In the genomic region with DNA sequence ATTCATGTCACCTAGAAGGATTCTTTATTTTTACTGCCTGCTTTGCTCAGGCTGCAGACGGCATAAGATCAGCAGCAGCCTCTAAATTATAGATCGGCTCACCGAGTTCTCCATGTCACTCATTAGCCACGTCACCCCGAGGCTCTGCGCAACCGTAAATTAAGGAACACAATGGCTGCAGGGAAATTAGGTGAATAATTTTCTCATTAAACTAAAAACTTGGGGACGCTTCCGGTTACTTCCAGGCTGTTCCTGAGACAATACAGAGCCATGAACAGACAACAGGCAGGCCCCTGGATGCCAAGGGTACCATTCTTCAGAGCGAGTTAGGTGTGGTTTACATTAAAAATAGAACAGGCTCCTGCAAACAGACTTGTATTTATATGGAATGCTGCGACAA, we compare ENCODE assay signal across 24 mouse cellular contexts.
A peak's percentile ranks its signal among the peaks of the same experiment; 100 is the strongest.
DNase-seq lines count a peak whose midpoint lies in the region; ATAC-seq lines count a peak whose summit lies in the region.
"Had no signal": no experiment of that assay in that cellular context is flagged by ENCODE, and none has a peak within 500 bp of the region (broad histone marks: within the 10 kb centered on the region; RNA-seq: fewer than 3 reads in every experiment).

No protein-coding gene starts in this region.

- DNase-seq in neural tube, embryonic 10.5 days (ENCODE audit: extremely low spot score, low spot score), result no peak
- no peak for DNase-seq in heart, postnatal 10 days
- DNase-seq in thymus, postnatal 4 days, result no peak
- DNase-seq: cerebellum, adult 18-20 months; cerebellum, postnatal 14 days; gastrocnemius, postnatal 25 days; heart, adult 18-20 months; heart, postnatal 14 days; kidney, adult 11 months; kidney, postnatal 10 days; liver, embryonic 13.5 days; lung, adult 2 months; lung, postnatal 14 days; spleen, adult 18-20 months had no signal

- no peaks in the 10 kb centered on the region for H3K36me3 ChIP-seq in hindbrain, embryonic 12.5 days
- no peaks in the 10 kb centered on the region for H3K36me3 ChIP-seq in hindbrain, embryonic 16.5 days (ENCODE audit: control insufficient read depth, insufficient read depth, low read length)
- H3K36me3 ChIP-seq in neural tube, embryonic 12.5 days, result no peaks in the 10 kb centered on the region
- H3K36me3 ChIP-seq in neural tube, embryonic 13.5 days, result no peaks in the 10 kb centered on the region
- H3K36me3 ChIP-seq: embryonic facial prominence, embryonic 12.5 days; forebrain, embryonic 12.5 days; heart, embryonic 12.5 days; liver, embryonic 13.5 days had no signal

- no peaks in the 10 kb centered on the region for H3K9me3 ChIP-seq in hindbrain, embryonic 12.5 days (replicated peaks)
- H3K9me3 ChIP-seq in hindbrain, embryonic 16.5 days (ENCODE audit: control insufficient read depth, low read length), result no peaks in the 10 kb centered on the region
- H3K9me3 ChIP-seq in neural tube, embryonic 12.5 days, result no peaks in the 10 kb centered on the region
- no peaks in the 10 kb centered on the region for H3K9me3 ChIP-seq in neural tube, embryonic 13.5 days
- H3K9me3 ChIP-seq: embryonic facial prominence, embryonic 12.5 days; forebrain, embryonic 12.5 days; heart, embryonic 12.5 days; liver, embryonic 13.5 days had no signal

- WGBS in hindbrain, embryonic 12.5 days, result 49% methylated on average over 11 of the region's 11 CpGs
- WGBS in hindbrain, embryonic 16.5 days, result 38% methylated on average over 11 of the region's 11 CpGs
- WGBS in neural tube, embryonic 12.5 days, result 25% methylated on average over 11 of the region's 11 CpGs
- WGBS in neural tube, embryonic 13.5 days, result 21% methylated on average over 11 of the region's 11 CpGs

- no peak overlapping the region for H3K4me2 ChIP-seq in hindbrain, embryonic 12.5 days (replicated peaks)
- H3K4me2 ChIP-seq in hindbrain, embryonic 16.5 days (ENCODE audit: low read length), result no peak overlapping the region
- H3K4me2 ChIP-seq in neural tube, embryonic 12.5 days (replicated peaks), result no peak overlapping the region
- no peak overlapping the region for H3K4me2 ChIP-seq in neural tube, embryonic 13.5 days
- H3K4me2 ChIP-seq: embryonic facial prominence, embryonic 12.5 days; forebrain, embryonic 12.5 days; heart, embryonic 12.5 days; liver, embryonic 13.5 days had no signal

- peaks cover 16% of the 10 kb centered on the region for H3K27me3 ChIP-seq in hindbrain, embryonic 12.5 days
- no peaks in the 10 kb centered on the region for H3K27me3 ChIP-seq in hindbrain, embryonic 16.5 days (replicated peaks; ENCODE audit: control insufficient read depth, insufficient read depth, low read length)
- H3K27me3 ChIP-seq in neural tube, embryonic 12.5 days (replicated peaks), result 0 out of 2 replicates have a peak, but pooled peaks cover 3% of the 10 kb centered on the region
- peaks cover 4% of the 10 kb centered on the region; the same call in 1 of the 2 replicates for H3K27me3 ChIP-seq in neural tube, embryonic 13.5 days
- H3K27me3 ChIP-seq: Patski had no signal

- ATAC-seq in hindbrain, embryonic 12.5 days (ENCODE audit: low FRiP score), result no peak
- no peak for ATAC-seq in hindbrain, embryonic 16.5 days
- ATAC-seq in neural tube, embryonic 12.5 days (ENCODE audit: low FRiP score, low read depth), result 0 out of 2 replicates have a peak, but pooled peaks have one; percentile 15
- peak; percentile 16; the same call in 1 of the 2 replicates for ATAC-seq in neural tube, embryonic 13.5 days (ENCODE audit: low read depth)
- ATAC-seq: Patski had no signal

- H3K9ac ChIP-seq in hindbrain, embryonic 12.5 days, result no peak overlapping the region
- H3K9ac ChIP-seq in hindbrain, embryonic 16.5 days (ENCODE audit: low read depth, low read length), result no peak overlapping the region
- H3K9ac ChIP-seq in neural tube, embryonic 12.5 days, result no peak overlapping the region
- H3K9ac ChIP-seq in neural tube, embryonic 13.5 days, result no peak overlapping the region
- H3K9ac ChIP-seq: embryonic facial prominence, embryonic 12.5 days; forebrain, embryonic 12.5 days; heart, embryonic 12.5 days; liver, embryonic 13.5 days had no signal

- H3K4me3 ChIP-seq in hindbrain, embryonic 12.5 days, result no peak overlapping the region
- H3K4me3 ChIP-seq in hindbrain, embryonic 16.5 days (ENCODE audit: low read length), result no peak overlapping the region
- H3K4me3 ChIP-seq in neural tube, embryonic 12.5 days, result no peak overlapping the region
- no peak overlapping the region for H3K4me3 ChIP-seq in neural tube, embryonic 13.5 days
- H3K4me3 ChIP-seq: embryonic facial prominence, embryonic 12.5 days; erythroblast, embryonic 14.5 days; forebrain, embryonic 12.5 days; heart, embryonic 12.5 days; left cerebral cortex, adult 2 months; liver, embryonic 13.5 days had no signal

- intact Hi-C loops in heart, postnatal 10 days (cut with DNase I), result no loop called here

- H3K4me1 ChIP-seq in hindbrain, embryonic 12.5 days, result peaks cover 40% of the 10 kb centered on the region
- peaks cover 32% of the 10 kb centered on the region for H3K4me1 ChIP-seq in hindbrain, embryonic 16.5 days (ENCODE audit: control insufficient read depth, insufficient read depth, low read depth, low read length)
- H3K4me1 ChIP-seq in neural tube, embryonic 12.5 days, result peaks cover 51% of the 10 kb centered on the region
- peaks cover 63% of the 10 kb centered on the region for H3K4me1 ChIP-seq in neural tube, embryonic 13.5 days (replicated peaks)

- peak overlapping the region; percentile 31; the same call in 1 of the 2 replicates for H3K27ac ChIP-seq in hindbrain, embryonic 12.5 days
- no peak overlapping the region for H3K27ac ChIP-seq in hindbrain, embryonic 16.5 days (ENCODE audit: low read depth, low read length)
- no peak overlapping the region for H3K27ac ChIP-seq in neural tube, embryonic 12.5 days
- H3K27ac ChIP-seq in neural tube, embryonic 13.5 days (replicated peaks), result peak overlapping the region; percentile 84
- H3K27ac ChIP-seq: embryonic facial prominence, embryonic 12.5 days; forebrain, embryonic 12.5 days; left cerebral cortex, adult 2 months; liver, embryonic 13.5 days had no signal

Comparison
In these comparisons a context has a peak if more than half of its experiments do, and no peak if none do; other contexts are left out.
1. H3K27ac ChIP-seq: peak in hindbrain, embryonic 12.5 days (single experiment) and neural tube, embryonic 13.5 days (single experiment); none in hindbrain, embryonic 16.5 days (single experiment) and neural tube, embryonic 12.5 days (single experiment).
2. ATAC-seq: peak in neural tube, embryonic 12.5 days (single experiment) and neural tube, embryonic 13.5 days (single experiment); none in hindbrain, embryonic 12.5 days (single experiment) and hindbrain, embryonic 16.5 days (single experiment).